Mouse (Mus musculus) lung, adult 2 months (tissue): ENCODE data around the gene Dclk1. TPM values are rescaled to one million over a fixed set of nuclear protein-coding genes. Genes with fewer than 3 reads are reported as not detected.
"Not testable (repeated sequence)": the region's sequence is repeated elsewhere in the genome, so short reads cannot be mapped to it uniquely, and the experiment has no call there.

Experiments
- DNase-seq: peaks from one replicate; pipeline ENCODE4 v3.0.0; 2022
- H3K4me1 ChIP-seq: fragments of 200-500 bp; 2 replicates; pipeline ENCODE4 v1.6.1; 2011; ENCODE audit warnings: low read length; ENCODE audit not compliant: control insufficient read depth, insufficient read depth
- H3K4me3 ChIP-seq: fragments of 200-500 bp; replicated peaks from 2 replicates; pipeline ENCODE3; 2011; ENCODE audit warnings: low read depth, mild to moderate bottlenecking, control low read depth, low read length; ENCODE audit errors: extremely low read depth
- CTCF ChIP-seq: fragments of 200-500 bp; IDR thresholded peaks from 2 replicates; pipeline ENCODE4 v1.5.1; 2011; ENCODE audit warnings: mild to moderate bottlenecking, low read length, control low read depth; ENCODE audit not compliant: insufficient read depth
- POLR2A ChIP-seq: fragments of 200-500 bp; IDR thresholded peaks from 2 replicates; pipeline ENCODE4 v1.6.1; 2011; ENCODE audit warnings: low read depth, mild to moderate bottlenecking, control low read depth, low read length, borderline replicate concordance; ENCODE audit errors: extremely low read depth
- WGBS: fragments of 180-500 bp; shearing (Covaris S2); methylation state at CpG from one replicate; pipeline ENCODE4 v1.1.7; 2018; 5-methylcytosine and 5-hydroxymethylcytosine counted together
- polyA plus RNA-seq: library from polyadenylated mRNA; depleted of rRNA; stranded (reverse); fragments of >200 nt; gene quantifications from 2 replicates; pipeline ENCODE4 v1.2.3, GENCODE M21; 2012; rRNA removed

The Dclk1 gene
- polyA plus RNA-seq = 1.6 and 1.9 TPM in 2 replicates

GRCm38 (mm10) chr3:55241730-55242421 is at the start of gene Dclk1:
Dclk1 (plus strand) TSS chr3:55242364.
- DNase-seq = peak; percentile 59
- H3K4me1 ChIP-seq = no peaks in the 10 kb centered on the region
- WGBS = 24% methylated on average over 10 of the region's 10 CpGs
- H3K4me3 ChIP-seq = peak within 1 kb of the TSS; percentile 18
- TF ChIP-seq CTCF (no peak), POLR2A (no peak)

- no peak overlapping the region for H3K4me3 ChIP-seq
- TF ChIP-seq POLR2A = no peak
- no peaks in the 10 kb centered on the region for H3K4me1 ChIP-seq
- DNase-seq = no peak
- WGBS = 52% methylated on average over 2 of the region's 2 CpGs
Measured at GRCm38 (mm10) chr3:55193351-55193750, 48.8 kb upstream of the Dclk1 start.

- 73% methylated on average over 8 of the region's 8 CpGs for WGBS
- TF ChIP-seq POLR2A (no peak), CTCF (no peak)
- Histone ChIP-seq H3K4me3 (no peak overlapping the region), H3K4me1 (no peaks in the 10 kb centered on the region)
- DNase-seq = no peak
Measured at GRCm38 (mm10) chr3:55194792-55195191, 47.4 kb upstream of the Dclk1 start.

DNA sequence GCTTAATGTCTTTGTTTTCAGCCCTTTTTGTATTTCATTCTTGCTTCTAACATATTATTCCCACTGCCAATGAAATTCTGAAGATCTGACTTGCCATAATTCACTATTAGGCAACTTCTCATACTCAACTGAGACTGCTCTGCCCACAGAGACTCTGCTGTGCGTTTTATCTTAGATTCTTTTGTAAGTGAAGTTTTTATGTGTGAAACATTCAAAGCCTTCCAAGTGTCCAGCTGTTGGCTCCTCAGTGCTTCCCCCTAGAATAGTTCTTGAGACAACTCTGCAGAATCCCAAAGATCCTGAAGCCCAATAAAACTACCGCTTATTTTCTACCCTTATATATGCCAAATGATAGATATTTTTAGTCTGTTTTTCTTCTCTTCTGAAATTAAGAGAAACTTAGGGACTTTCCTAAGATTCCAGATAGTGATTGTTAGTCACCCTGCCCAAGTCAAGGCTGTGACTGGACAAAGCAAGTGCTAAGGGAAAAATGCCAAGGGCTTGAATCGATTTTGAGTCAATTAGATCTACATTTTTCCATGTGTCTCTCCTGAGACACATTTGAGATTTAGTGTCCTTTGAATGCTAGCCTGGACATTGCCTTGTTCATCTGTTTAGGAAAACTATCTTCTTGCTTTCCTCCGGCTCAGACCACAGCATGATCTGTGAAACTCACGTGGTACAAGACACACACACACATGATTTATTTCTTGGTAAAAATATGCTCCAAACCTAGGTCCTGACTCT is 46.4 kb upstream of the Dclk1 start:
- no peak overlapping the region for H3K4me3 ChIP-seq
- TF ChIP-seq CTCF (no peak), POLR2A (no peak)
- no peaks in the 10 kb centered on the region for H3K4me1 ChIP-seq
- DNase-seq = no peak
- WGBS = 65% methylated on average over 5 of the region's 5 CpGs

GRCm38 (mm10) chr3:55196328-55196710 is 45.8 kb upstream of the Dclk1 start:
- no peak for DNase-seq
- Histone ChIP-seq H3K4me1 (no peaks in the 10 kb centered on the region), H3K4me3 (no peak overlapping the region)
- WGBS = 69% methylated on average over 2 of the region's 2 CpGs
- no peak for TF ChIP-seq CTCF
- TF ChIP-seq POLR2A = no peak

DNA sequence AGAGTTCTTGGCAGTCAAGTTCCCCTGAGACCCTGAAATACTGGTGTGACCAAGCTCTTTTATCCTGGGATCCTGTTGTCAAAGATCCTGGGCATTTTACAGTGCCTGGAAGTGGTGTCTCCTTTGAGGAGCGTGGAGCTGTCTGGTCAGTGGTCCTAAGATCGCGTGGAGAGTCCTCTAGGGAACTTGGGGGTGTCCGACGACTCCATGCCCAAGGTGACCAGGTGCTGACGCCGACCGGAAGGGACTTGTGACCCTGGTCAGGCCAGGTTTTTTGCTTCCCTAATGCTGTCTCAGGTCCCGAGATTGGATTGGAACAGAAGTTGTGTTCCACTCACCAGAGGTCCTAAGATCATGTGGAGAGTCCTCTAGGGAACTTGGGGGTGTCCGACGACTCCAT is 38.5 kb upstream of the Dclk1 start:
- not testable (repeated sequence) for DNase-seq, H3K4me3 ChIP-seq, H3K4me1 ChIP-seq
- 90% methylated on average over 11 of the region's 11 CpGs for WGBS

- Histone ChIP-seq H3K4me3 (no peak overlapping the region), H3K4me1 (no peaks in the 10 kb centered on the region)
- DNase-seq = no peak
- WGBS = 100% methylated on average over 2 of the region's 2 CpGs
- TF ChIP-seq CTCF (no peak), POLR2A (no peak)
Measured at GRCm38 (mm10) chr3:55206413-55206812, 35.8 kb upstream of the Dclk1 start.

DNA sequence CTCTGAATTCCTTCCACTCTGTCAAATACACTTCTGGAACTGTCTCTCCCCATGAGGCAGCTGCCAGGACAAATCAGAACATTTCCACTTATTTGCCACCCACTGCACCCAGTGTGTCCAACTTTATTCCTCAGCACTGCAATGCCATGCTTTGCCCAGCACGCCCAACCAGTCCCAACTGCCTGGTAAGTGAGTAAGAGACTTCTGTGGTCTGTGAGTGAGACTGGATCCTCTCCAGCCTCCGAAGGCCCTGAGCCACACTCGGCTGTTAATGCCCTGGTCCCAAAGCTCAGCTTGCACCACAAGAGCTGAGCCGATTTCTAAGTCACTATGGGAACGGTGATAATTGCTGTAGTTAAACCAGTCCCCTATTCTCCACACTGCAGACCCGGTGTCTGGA is 34.5 kb upstream of the Dclk1 start:
- H3K4me1 ChIP-seq = no peaks in the 10 kb centered on the region
- H3K4me3 ChIP-seq = no peak overlapping the region
- no peak for DNase-seq
- TF ChIP-seq POLR2A (no peak), CTCF (no peak)
- WGBS = 60% methylated on average over 6 of the region's 6 CpGs

GRCm38 (mm10) chr3:55212254-55212653 is 29.9 kb upstream of the Dclk1 start:
- DNase-seq = no peak
- 20% methylated on average over 2 of the region's 2 CpGs for WGBS
- no peak for TF ChIP-seq CTCF
- TF ChIP-seq POLR2A = no peak
- H3K4me3 ChIP-seq = no peak overlapping the region
- H3K4me1 ChIP-seq = no peaks in the 10 kb centered on the region

- no peak for DNase-seq
- no peak for TF ChIP-seq CTCF
- TF ChIP-seq POLR2A = no peak
- Histone ChIP-seq H3K4me1 (no peaks in the 10 kb centered on the region), H3K4me3 (no peak overlapping the region)
- WGBS = 44% methylated on average over 4 of the region's 4 CpGs
Measured at GRCm38 (mm10) chr3:55213785-55214184, 28.4 kb upstream of the Dclk1 start.
